Mouse (Mus musculus): ENCODE data around the gene Fev.
A peak's percentile ranks its signal among the peaks of the same experiment; 100 is the strongest.

The Fev gene

DNA sequence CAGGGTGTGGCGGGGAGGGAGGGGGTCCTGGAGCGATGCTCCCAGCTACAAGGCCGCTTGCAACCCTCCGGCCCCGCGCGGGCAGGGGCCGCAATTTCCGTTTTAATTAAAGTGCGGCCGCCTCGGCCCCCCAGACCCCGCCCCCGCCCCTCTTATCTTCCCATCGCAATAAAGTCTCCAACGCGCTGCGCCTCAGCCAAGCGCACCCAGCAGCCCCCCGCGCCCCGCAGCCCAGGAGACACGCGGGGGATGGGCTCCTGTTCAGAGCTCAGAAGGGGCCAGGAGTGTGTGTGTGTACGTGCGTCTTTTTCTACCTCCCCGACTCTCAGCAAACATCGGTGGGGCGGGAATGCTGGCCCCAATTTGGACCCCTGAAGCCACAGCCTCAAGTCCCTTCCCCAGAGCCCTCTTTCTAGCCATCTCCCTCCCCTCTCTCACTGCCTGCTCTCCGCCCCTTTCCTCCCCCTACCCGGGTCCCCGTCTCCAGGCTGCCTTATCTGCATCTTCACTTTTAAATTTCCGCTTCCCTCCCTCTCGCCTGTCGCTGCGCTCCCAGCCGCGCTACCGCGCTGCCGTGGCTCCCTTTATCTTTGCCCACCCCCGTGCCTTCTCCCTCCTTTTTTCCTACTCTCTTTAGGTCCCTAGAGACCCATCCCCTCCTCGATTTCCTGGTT is at the start of gene Fev:
Gene Fev (minus strand): TSS at position 51 of the 674 bp plus-strand sequence.
- no peak for DNase-seq

DNA sequence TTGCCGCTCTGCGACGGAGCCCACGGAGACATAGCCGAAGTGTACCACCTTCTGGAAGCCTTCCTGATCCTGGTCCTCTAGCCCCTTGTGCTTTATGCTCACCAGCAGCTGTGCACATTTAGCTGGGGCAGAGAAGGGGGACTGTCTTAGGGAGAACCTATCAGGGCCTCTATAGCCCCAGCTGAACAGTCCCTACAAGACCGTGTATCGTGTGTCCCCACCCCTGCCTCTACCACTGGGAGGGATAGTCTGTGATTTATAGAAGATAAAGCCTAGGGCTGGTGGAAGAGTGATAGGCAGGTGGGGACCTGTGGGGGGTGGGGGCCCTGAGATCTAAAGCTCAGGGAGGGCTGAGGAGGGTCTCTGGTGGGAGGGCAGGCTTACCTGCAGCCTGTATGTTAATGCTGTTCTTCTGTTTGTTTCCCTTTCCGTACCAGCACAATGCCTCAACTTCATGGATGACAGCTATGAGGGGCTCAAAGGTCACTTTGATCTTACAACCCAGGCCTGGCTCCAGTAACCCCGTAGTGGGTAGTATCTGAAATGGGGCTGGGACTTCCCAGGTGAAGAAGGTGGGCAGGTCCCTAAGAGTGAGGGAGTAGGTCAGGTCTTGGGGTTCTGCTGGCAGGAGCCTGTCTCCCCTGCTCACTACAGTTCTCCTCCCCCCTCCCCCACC is 42.5 kb upstream of the Fev start:
- DNase-seq, result no peak

DNA sequence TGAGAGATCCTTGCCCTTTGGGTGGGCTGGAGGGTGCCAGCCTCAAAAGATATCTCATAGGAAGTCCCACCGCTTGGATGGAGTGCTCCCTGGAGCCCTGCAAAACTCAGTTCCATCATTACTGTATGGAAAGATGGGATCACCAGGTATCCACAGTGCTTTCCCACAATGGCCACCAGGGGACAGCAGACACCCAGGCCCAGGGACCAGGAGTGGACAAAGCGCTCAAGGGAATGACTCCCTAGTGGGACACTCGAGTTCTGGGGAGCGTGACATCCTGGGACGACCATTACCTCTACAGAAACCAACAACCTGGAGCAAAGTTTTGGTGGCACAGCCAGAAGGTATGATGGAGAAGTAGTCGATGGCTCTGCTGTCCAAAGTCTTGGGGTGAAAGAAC is 41.5 kb upstream of the Fev start:
- peak; percentile 57 for DNase-seq

DNA sequence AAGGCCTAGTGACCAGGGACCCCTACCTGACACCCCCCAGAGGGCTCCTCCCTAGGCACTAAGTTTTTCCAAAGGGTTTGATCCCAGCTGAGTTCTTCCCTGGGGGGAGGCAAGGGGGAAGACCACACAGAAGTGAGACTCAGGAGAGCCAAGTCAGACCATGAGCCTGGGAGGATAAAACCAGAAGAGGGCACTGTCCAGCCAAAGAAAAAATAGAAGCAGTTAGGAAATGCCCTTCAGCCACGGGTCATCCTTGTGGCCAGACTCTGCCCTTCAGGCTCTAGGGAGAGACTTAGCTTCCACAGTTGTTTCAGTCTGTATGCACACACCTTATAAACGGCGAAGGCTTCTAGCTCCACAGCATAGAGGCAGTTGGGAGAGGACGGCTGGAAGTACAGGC is 39.2 kb upstream of the Fev start:
- DNase-seq, result no peak

DNA sequence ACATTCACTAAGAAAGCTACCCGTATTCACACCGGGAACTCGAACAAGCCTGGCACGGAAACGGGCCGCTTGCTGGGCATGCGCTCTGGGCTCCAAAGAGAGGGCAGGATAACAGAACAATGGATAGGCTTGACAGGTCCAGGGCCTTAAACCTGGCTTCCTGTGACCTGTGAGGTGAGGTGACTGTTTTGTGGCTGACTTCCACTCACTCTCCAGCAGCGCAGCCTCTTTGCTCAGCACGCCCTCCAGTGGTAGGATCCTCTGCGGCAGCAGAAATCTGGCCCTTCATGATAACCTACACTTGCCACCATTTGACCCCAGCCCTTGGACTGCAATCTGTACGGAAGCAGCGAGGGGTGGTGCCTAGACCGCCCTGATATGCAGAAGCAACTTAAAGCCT is 30.5 kb upstream of the Fev start:
- DNase-seq, result peak; percentile 14

DNA sequence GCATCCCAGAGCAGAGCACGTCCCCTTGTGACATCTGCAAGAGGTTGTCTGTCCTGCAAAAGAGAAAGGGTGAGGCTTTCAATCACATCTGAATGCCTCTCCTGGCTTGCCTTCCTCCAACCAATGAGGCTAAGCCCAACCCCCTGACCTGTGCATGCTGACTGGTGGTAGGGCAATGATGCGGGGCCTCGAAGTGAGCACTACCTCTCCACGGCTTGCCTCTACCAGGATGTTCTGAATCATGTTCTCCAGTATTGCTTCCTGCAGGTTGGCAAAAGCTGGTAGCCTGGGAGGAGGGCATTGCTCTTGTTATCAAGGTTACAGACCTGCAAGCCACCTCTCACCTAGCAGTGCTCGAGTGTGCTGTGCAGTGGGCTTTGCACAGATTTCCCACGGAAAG is 17.0 kb upstream of the Fev start:
- DNase-seq, result no peak

DNA sequence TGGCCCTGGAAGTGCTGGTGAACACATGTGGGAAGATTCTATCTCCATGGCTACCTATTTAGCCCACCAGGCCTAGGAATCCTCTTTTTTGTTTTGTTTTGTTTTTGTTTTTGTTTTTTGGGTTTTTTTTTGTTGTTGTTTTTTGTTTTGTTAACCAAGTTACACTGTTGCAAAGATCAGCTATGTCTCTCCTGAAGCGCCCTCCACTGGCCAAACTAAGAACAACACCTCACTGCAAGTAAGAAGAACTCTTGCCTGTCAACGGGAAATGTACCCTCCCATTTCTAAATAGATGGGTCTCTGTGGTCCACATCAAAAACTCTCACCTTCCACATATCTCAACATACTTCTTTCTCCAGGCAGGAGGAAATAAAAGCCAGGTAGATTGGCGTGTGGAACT is 16.5 kb upstream of the Fev start:
- peak; percentile 60 for DNase-seq

DNA sequence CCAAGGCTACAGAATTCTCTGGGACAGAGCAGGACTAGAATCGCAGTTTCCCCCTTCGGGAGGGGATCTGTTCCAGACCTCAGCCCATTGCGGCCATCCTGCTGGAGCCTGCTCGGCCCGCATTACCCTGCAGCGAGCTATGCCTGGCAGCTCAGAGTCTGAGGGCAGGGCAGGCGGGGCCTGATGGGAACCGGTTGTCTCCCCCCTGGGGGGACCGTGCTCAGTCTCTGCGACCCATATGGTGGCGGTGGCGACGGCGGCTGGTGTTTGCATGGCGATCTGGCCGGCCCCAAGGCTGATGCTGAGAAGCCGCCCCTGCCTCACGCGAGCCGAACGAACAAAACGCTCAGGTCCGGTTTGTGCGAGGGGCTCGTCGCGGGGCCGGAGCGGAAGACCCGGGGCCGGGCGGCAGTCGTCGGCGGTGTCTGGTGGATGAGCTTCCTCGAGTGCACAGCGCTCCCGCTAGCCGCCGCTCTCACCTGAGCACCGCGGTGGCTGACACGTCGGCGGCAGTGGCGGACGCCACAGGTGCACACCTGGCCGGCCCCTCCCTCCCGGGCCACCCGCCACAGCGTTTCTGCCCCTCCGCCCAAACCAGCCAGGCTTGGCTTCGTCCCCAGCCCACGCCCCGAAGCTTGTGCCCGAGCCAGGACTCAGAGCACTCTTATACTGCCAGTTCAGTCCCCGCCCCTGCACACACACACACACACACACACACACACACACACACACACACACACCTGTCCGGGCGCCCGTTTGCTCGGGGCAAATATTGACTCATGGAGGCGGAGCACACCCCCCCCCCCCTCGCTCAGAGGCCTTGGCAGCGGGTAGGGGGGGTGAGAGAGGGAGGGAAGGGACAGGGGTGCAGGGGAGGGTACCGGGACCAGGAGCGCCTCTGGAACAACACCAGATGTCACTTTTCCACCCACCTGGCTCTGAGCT is 15.4 kb upstream of the Fev start:
- peak; percentile 76 for DNase-seq

DNA sequence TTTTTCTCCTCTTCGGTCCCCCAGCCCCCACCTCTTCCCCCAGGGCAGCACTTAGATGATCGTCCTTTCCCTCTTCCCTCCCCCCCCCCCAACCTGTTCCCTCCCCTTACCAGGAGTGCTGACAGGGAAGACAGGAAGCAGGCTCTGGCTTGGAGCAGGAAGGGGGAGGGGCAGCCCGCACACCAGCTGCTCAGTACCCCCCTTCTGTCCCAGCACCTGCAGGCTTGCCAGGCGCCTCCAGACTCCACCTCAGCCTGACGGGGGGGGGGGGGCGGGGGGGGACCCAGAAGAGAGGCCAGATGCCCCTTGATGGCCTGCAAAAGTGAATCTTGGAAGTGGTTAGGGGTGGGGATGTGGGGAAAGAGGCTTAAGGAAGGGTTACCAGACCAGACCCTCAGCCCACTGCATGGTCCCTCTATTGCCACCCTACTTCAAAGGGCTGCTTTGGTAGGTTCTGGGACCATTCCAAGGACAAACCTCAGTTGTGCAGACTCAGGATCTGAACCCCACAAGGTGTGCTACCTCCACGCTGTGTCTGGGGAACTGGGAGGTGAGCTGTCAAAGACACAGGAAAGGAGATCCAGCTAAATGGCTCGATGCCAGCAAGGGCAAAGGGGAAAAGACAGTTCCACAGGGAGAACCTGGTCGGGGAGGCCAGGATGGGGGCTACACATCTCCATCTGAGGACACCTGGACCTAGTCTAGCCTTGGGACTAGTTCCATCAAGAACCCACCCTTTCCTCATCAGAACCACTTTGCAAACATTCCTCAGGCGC is 13.6 kb upstream of the Fev start:
- no peak for DNase-seq

DNA sequence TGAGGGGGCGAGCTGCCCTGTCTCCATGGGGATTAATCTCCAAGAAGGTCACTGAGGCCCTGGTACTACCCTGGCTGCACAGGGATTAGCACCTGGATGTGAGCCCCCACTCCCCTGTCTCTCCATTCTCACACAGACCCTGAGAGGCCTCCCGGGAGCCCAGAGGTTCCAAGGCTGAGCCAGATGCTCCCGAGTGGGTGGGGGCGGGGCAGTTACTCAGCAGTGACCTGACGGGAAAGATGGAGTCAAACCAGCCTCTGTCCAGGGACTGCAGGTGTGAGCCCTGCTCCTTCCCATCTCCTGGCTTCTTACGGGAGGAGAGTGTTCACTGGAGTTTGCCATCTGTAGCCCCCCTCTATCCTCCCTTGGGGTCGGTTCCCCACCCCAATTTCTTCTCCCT is 12.8 kb upstream of the Fev start:
- DNase-seq, result no peak

DNA sequence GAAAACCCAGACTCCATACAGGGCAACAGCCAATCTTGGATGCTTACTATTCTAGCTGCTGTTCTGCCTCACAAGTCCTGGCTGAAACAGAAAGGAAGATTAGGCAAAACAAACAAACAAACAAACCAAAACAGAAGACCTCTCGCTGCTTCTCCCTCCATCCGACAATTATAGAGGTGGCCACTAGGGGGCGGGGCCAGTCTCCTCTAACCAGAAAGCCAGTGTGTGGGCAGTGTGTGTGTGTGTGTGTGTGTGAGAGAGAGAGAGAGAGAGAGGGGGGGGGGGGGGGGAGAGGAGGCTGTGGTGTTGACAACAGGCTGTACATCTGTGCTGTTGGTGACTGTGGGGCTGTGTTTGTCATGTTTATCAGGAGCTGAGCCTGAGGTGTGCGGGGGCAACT is 9.7 kb upstream of the Fev start:
- DNase-seq, result peak; percentile 73

DNA sequence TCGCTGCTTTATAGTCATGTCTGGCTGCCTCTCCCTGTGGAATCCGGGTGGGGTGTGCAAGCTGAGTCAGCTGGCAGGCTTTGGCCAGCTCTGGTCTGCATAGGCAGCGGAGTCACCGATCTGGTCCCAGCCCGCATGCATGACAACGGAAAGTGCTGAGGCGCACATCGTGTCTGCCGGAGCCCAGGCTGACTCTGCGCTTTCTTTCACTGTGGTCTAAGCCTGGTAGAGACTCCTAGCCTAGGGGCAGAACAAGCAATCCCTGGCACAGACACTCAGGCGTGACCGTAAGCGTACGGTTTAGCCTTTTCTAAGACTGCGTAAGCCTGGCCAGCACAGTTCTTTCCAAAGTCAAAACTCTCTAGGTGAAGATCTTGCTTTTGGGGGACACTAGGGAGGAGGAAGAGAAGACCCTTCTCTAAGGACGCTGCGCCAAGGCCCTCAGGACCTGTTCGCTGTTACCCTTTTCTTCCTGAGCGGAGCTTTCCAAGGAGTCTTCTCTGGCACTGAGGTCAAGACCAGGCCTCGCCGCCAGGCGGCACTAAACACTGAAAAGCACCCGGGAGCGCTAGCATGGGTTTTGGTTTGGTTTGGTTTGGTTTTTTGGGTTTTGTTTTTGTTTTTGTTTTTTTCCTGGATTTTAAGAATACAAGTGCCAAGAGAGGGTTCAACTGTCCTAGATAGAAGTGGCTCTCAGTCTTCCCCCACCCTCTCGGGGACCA is 8.1 kb upstream of the Fev start, which contains the start of gene Cryba2:
Gene Cryba2 (minus strand): TSS at position 10 of the 722 bp plus-strand sequence.
- DNase-seq, result peak; percentile 66

DNA sequence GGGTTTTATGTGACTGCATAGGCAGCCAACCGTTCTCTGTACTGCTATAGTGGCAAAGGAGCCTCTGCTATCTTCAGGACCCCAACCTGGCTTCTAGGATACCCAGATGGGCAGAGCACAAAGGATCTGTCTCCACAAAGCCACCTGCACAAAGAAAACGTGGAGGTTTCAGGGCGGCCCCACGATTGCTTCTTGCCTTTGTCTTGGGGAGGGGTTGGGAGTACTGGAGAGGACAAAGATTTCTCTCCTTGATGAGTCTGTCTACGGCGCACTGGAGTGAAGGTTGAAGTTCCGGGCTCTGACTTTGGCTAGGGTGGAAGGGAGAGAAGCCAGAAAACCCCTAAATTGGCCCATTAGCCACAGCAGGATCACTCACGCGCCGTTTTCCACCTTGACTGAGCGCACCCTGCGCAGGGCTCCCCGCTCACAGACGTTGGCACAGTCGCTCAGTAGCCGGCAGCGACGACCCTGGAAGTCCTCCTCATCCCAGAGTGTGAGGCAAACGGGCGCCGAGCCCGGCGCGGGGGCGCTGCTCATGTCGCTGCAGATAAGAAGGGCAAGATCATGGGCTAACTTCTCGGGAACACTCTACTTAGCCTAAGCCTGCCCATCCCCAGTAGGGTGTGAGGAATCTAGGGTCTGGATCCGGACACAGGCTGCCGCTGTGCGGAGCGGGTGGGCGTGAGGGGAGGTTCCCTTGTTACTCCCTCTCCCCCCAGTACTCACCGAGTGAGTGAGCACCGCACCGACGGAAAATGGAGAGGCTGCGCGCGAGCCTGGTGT is 7.3 kb upstream of the Fev start:
- DNase-seq, result no peak

DNA sequence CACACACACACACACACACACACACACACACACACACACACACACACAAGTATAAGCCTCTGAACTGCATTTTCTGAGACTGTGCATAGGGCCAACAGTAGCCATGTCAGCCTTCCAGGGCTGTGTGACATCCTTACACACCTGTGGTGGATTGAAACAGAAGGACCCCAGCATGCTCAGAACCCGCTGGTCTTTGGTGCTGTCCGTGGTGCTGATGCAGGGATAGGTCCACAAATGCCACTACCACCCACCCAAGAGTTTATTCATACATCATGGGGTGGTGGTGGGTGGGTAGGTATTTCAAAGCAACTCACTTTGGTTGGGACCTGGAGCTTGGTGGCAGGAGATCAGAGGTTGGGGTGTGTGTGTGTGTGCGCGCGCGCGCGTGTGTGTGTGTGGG is 6.3 kb upstream of the Fev start:
- peak; percentile 38 for DNase-seq

DNA sequence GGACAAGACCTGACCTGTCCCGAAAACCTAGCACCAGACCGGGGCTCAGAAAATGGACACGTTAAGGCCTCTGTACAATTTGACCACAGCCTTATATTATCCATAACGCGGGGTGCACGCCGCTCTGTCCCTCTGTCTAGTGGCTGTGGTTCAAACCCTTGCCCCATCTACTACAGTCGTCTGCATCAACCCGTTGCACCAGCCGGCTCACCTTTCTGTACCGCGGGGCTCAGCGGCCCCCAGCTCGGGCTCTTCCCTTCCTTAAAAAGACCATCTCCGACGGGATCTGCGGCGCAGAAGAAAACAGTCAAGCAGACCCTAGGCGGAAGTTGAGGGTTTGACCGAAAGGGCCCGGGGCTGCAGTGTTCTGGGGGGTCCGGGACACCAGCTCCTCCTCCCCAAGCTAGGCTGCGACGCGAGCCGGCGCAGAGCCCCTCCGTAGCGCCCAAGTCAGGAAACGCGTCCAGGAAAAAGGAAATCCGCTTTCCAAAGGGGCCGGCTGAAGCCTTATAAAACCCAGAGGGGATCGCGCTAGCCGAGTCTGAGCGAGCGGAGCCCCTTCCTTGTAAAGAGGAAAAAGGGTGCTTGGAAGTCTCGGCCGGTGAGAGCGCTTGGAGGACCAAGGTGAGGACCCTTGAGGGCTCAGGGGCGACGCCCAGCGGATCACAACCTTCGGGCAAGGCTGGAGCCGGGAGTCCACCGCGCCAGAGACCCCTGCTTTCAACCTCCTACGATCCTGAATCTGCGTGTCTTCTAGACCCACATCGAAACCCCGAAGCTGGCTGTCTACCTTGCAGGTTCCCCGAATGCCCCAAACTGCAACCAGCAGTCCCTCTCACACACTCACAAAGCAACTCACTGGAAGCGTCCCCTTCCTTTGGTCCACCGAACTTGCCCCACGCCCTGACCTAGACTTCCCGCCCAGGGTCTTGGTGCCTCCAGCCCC is 750 bp downstream of the Fev start:
- no peak for DNase-seq

DNA sequence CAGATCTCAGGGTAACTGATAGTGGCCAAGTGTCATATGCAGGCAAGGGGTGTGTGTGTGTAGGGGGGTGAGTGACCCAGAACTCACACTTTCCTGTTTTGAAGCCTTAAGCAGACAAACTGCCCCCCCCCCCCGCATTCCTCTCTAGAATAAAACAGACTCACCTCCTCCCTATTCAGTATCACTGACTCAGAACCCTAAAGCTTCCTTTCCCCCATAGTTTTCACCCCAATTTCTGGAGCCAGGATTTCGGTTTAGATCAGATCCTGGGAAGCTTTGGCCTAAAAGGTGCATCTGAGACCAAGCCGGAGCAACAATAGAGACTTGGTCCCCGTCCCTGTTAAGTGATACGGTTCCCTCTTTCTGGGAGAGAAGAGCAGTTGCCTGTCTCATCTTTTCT is 1.8 kb downstream of the Fev start:
- no peak for DNase-seq

DNA sequence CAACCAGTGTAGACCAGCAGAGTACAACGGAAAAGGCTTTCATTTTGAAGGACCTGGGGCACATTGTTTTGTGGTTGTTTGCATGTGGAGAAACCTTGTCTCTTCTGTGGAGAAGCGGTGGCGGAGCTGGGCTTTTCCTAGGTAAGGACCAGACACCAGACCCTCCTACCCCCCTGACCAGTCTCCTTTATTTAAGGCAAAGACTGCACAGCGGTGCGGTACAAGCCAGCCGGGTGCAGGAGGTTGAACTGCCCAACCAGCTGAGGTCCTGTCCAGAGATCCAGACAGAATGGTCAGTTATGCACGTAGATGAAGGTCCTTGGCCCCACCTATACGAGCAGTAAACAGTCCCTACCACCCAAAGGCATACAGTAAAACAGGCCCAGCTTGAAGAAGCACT is 2.4 kb downstream of the Fev start:
- no peak for DNase-seq

DNA sequence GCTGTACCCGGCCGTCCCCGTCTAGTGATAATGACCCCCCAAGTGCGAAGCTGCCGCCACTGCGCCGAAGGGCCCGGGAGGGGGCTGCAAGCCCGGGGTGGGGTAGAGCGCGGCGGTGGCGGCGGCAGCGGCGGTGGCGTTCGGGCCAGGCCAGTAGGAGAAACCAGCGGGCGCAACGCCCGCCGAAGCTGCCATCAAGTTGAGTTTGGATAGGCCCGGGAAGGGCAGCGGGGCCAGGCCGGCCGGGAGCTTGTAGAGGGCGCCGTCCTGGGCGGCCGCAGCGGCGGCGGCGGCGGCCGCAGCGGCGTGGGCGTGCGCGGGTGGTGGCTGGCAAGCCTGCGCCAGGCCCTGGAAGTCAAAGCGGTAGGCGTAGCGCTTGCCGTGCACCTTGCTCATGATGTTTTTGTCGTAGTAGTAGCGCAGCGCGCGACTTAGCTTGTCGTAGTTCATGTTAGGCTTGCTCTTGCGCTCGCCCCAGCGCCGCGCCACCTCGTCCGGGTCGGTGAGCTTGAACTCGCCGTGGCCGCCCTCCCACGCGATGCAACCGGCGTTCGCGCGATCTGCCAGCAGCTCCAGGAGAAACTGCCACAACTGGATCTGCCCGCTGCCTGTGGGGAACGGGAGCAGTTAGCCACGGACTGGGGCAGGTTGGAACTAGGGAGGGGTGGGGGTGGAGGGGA is 3.0 kb downstream of the Fev start:
- no peak for DNase-seq

DNA sequence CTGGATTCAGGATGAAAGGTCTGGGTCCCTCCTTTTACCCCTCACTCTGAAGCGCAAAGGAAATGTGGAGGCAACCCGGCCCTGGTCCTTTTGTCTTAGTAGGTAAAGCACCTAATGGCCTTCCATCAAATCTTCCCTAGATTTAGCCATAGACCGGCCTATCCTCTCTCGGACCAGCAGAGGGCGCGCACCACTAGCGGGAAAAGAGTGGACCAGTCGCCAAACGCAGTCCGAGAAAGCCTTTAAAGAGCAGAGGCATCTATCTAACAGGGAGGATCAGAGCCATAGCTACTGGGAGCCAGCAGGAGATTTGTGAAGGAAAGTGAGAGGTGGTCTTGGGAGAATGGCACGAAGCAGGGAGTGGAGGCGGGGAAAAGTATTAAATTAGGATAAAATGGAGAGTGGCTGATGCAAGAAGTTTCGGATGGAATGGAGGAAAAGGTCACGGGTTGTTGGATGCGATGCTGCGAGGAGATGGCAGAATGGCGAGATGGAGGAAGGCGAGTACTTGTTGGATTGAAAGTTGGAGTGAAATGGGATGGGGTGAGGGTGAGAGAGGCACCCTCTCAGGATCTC is 4.3 kb downstream of the Fev start:
- peak; percentile 72 for DNase-seq
